Mouse (Mus musculus) MEL (cell line): ENCODE measurements around the gene Gatad2a. TPM values are rescaled to one million over a fixed set of nuclear protein-coding genes. Genes with fewer than 3 reads are reported as not detected.

Experiments
- DNase-seq: peaks from one replicate; pipeline ENCODE4 v3.0.0; 2011; ENCODE audit warnings: low read depth, low spot score
- H3K27ac ChIP-seq: 2 replicates; pipeline ENCODE4 v1.5.1; 2012; ENCODE audit warnings: low read depth, mild to moderate bottlenecking, control low read depth, low read length, moderate library complexity; ENCODE audit not compliant: control insufficient read depth
- H3K27me3 ChIP-seq, 2 experiments: fragments of 150-350 bp in 1 of 2; sonication (generic) in 1 of 2; 2 replicates each; pipeline ENCODE4 v1.6.1; 2012; ENCODE audit warnings: low read length in 2 of 2, mild to moderate bottlenecking in 2 of 2, improper control_type of control experiment in 1 of 2, moderate library complexity in 1 of 2; ENCODE audit not compliant: insufficient read depth in 2 of 2, control insufficient read depth in 1 of 2
- H3K36me3 ChIP-seq, 2 experiments: 2 replicates each; pipeline ENCODE4 v1.6.1; 2012 to 2014; ENCODE audit warnings: low read length in 2 of 2, improper control_type of control experiment in 1 of 2, inconsistent platforms in 1 of 2, mild to moderate bottlenecking in 1 of 2; ENCODE audit not compliant: insufficient read depth in 2 of 2, control insufficient read depth in 1 of 2
- H3K4me1 ChIP-seq, 2 experiments: fragments of 150-350 bp in 1 of 2; sonication (generic) in 1 of 2; 2 replicates each; pipeline ENCODE4 v1.6.1; 2012; ENCODE audit warnings: low read length in 2 of 2, improper control_type of control experiment in 1 of 2, mild to moderate bottlenecking in 1 of 2; ENCODE audit not compliant: insufficient read depth in 2 of 2, control insufficient read depth in 1 of 2
- H3K4me3 ChIP-seq, 2 experiments: fragments of 150-350 bp in 1 of 2; sonication (generic) in 1 of 2; 2 replicates each; pipeline ENCODE4 v1.5.1; 2012; ENCODE audit warnings: low read depth in 2 of 2, low read length in 2 of 2, mild to moderate bottlenecking in 2 of 2, moderate library complexity in 2 of 2, control low read depth in 1 of 2, improper control_type of control experiment in 1 of 2; ENCODE audit not compliant: control insufficient read depth in 1 of 2, insufficient read depth in 1 of 2
- H3K79me2 ChIP-seq: 2 replicates; pipeline ENCODE4 v1.6.1; 2012; ENCODE audit warnings: mild to moderate bottlenecking, low read length, moderate library complexity; ENCODE audit not compliant: control insufficient read depth, poor library complexity, insufficient read depth
- H3K9ac ChIP-seq: 2 replicates; pipeline ENCODE4 v1.6.1; 2012; ENCODE audit warnings: low read depth, mild to moderate bottlenecking, control low read depth, low read length, moderate library complexity; ENCODE audit not compliant: control insufficient read depth, poor library complexity, severe bottlenecking
- H3K9me3 ChIP-seq: fragments of 150-350 bp; sonication (generic); replicated peaks from 2 replicates; pipeline ENCODE4 v1.6.1; 2012; ENCODE audit warnings: mild to moderate bottlenecking, low read length, improper control_type of control experiment, moderate library complexity; ENCODE audit not compliant: insufficient read depth
- CHD2 ChIP-seq: IDR thresholded peaks from 2 replicates; pipeline ENCODE4 v1.6.1; 2011; ENCODE audit warnings: low read length, improper control_type of control experiment
- CTCF ChIP-seq, 3 experiments: IDR thresholded peaks in 2 of 3; conservative IDR thresholded peaks in 1 of 3; 2 replicates each; pipeline ENCODE4 v1.5.1; 2011 to 2012; ENCODE audit warnings: low read length in 3 of 3, low read depth in 2 of 3, mild to moderate bottlenecking in 2 of 3, improper control_type of control experiment in 1 of 3, inconsistent platforms in 1 of 3, mixed read lengths in 1 of 3, moderate library complexity in 1 of 3; ENCODE audit not compliant: control insufficient read depth in 1 of 3, insufficient read depth in 1 of 3, poor library complexity in 1 of 3, severe bottlenecking in 1 of 3
- E2F4 ChIP-seq: IDR thresholded peaks from 2 replicates; pipeline ENCODE4 v1.6.1; 2011; ENCODE audit warnings: low read depth, low read length, improper control_type of control experiment, borderline replicate concordance
- ELF1 ChIP-seq: IDR thresholded peaks from 2 replicates; pipeline ENCODE4 v1.6.1; 2014; ENCODE audit warnings: low read depth, mild to moderate bottlenecking, inconsistent platforms, low read length, improper control_type of control experiment, moderate library complexity
- EP300 ChIP-seq, 2 experiments: IDR thresholded peaks; 2 replicates each; pipeline ENCODE4 v1.6.1; 2011; ENCODE audit warnings: improper control_type of control experiment in 2 of 2, low read length in 2 of 2, low read depth in 1 of 2, mild to moderate bottlenecking in 1 of 2
- ETS1 ChIP-seq: IDR thresholded peaks from 2 replicates; pipeline ENCODE4 v1.6.1; 2012; ENCODE audit warnings: low read depth, mild to moderate bottlenecking, inconsistent platforms, low read length, improper control_type of control experiment, moderate library complexity
- HCFC1 ChIP-seq: IDR thresholded peaks from 2 replicates; pipeline ENCODE4 v1.6.1; 2012; ENCODE audit warnings: low read depth, mild to moderate bottlenecking, inconsistent platforms, low read length, improper control_type of control experiment, moderate library complexity
- JUND ChIP-seq: IDR thresholded peaks from 2 replicates; pipeline ENCODE4 v1.6.1; 2011; ENCODE audit warnings: low read depth, mild to moderate bottlenecking, improper control_type of control experiment, low read length
- KAT2A ChIP-seq: conservative IDR thresholded peaks from 2 replicates; pipeline ENCODE4 v1.6.1; 2012; ENCODE audit warnings: low read depth, low read length, improper control_type of control experiment, inconsistent platforms
- MAZ ChIP-seq: IDR thresholded peaks from 2 replicates; pipeline ENCODE4 v1.6.1; 2012; ENCODE audit warnings: low read depth, mild to moderate bottlenecking, inconsistent platforms, low read length, improper control_type of control experiment
- MXI1 ChIP-seq: IDR thresholded peaks from 2 replicates; pipeline ENCODE4 v1.6.1; 2011; ENCODE audit warnings: mild to moderate bottlenecking, low read depth, low read length, improper control_type of control experiment
- MYB ChIP-seq: IDR thresholded peaks from 2 replicates; pipeline ENCODE4 v1.6.1; 2011; ENCODE audit warnings: mild to moderate bottlenecking, low read depth, low read length, improper control_type of control experiment
- MYC ChIP-seq: IDR thresholded peaks from 2 replicates; pipeline ENCODE4 v1.6.1; 2011; ENCODE audit warnings: low read depth, mild to moderate bottlenecking, low read length, improper control_type of control experiment, moderate library complexity
- NRF1 ChIP-seq: IDR thresholded peaks from 2 replicates; pipeline ENCODE4 v1.6.1; 2014; ENCODE audit warnings: low read depth, mild to moderate bottlenecking, inconsistent platforms, low read length, improper control_type of control experiment, moderate library complexity; ENCODE audit not compliant: poor library complexity, insufficient read depth, severe bottlenecking
- POLR2A ChIP-seq, 2 experiments: IDR thresholded peaks; 2 replicates each; pipeline ENCODE4 v1.6.1; 2011 to 2012; ENCODE audit warnings: low read length in 2 of 2, mild to moderate bottlenecking in 2 of 2, control low read depth in 1 of 2, improper control_type of control experiment in 1 of 2, low read depth in 1 of 2, moderate library complexity in 1 of 2; ENCODE audit not compliant: control insufficient read depth in 1 of 2, insufficient read depth in 1 of 2, poor library complexity in 1 of 2
- POLR2AphosphoS5 ChIP-seq: IDR thresholded peaks from 2 replicates; pipeline ENCODE4 v1.6.1; 2012; ENCODE audit warnings: low read depth, borderline replicate concordance, mild to moderate bottlenecking, inconsistent platforms, low read length, moderate library complexity, mixed read lengths
- RAD21 ChIP-seq: IDR thresholded peaks from 2 replicates; pipeline ENCODE4 v1.6.1; 2011; ENCODE audit warnings: mild to moderate bottlenecking, low read depth, low read length, improper control_type of control experiment
- SMC3 ChIP-seq: IDR thresholded peaks from 2 replicates; pipeline ENCODE4 v1.6.1; 2011; ENCODE audit warnings: low read depth, low read length, improper control_type of control experiment
- TAL1 ChIP-seq: IDR thresholded peaks from 2 replicates; pipeline ENCODE4 v1.6.1; 2012; ENCODE audit warnings: mild to moderate bottlenecking, inconsistent platforms, low read length, moderate library complexity, mixed read lengths
- TBP ChIP-seq: IDR thresholded peaks from 2 replicates; pipeline ENCODE4 v1.8.0; 2011; ENCODE audit warnings: low read depth, low read length, improper control_type of control experiment
- UBTF ChIP-seq: IDR thresholded peaks from 2 replicates; pipeline ENCODE4 v1.6.1; 2012; ENCODE audit warnings: low read depth, mild to moderate bottlenecking, inconsistent platforms, low read length, improper control_type of control experiment, moderate library complexity, borderline replicate concordance; ENCODE audit not compliant: insufficient read depth
- USF2 ChIP-seq, 2 experiments: IDR thresholded peaks; 2 replicates each; pipeline ENCODE4 v1.6.1; 2011 to 2012; ENCODE audit warnings: improper control_type of control experiment in 2 of 2, low read length in 2 of 2, borderline replicate concordance in 1 of 2, inconsistent platforms in 1 of 2, low read depth in 1 of 2, mild to moderate bottlenecking in 1 of 2; ENCODE audit not compliant: insufficient read depth in 1 of 2
- ZC3H11A ChIP-seq: IDR thresholded peaks from 2 replicates; pipeline ENCODE4 v1.6.1; 2012; ENCODE audit warnings: low read depth, mild to moderate bottlenecking, inconsistent platforms, low read length, improper control_type of control experiment
- ZKSCAN1 ChIP-seq: IDR thresholded peaks from 2 replicates; pipeline ENCODE4 v1.6.1; 2012; ENCODE audit warnings: low read depth, mild to moderate bottlenecking, inconsistent platforms, low read length, improper control_type of control experiment, moderate library complexity
- ZMIZ1 ChIP-seq: IDR thresholded peaks from 2 replicates; pipeline ENCODE4 v1.6.1; 2012; ENCODE audit warnings: low read depth, mild to moderate bottlenecking, inconsistent platforms, low read length, improper control_type of control experiment, moderate library complexity
- polyA plus RNA-seq, 2 experiments: library from polyadenylated mRNA; stranded (reverse) in 1 of 2; unstranded in 1 of 2; fragments of >175 nt in 1 of 2; fragments of >200 nt in 1 of 2; gene quantifications; 2 replicates each; pipeline versions ENCODE4 v1.2.1 to v1.2.4; 2012; ENCODE audit warnings: low replicate concordance in 2 of 2, low read depth in 1 of 2; ENCODE audit not compliant: insufficient read length in 2 of 2, insufficient read depth in 1 of 2, missing spikeins in 1 of 2
- total RNA-seq: library from RNA; depleted of rRNA; stranded (reverse); fragments of 300-350 nt; gene quantifications from 2 replicates; pipeline ENCODE4 v1.2.3, GENCODE M21; 2012

Gatad2a gene
- total and polyA plus RNA-seq, 3 experiments, result 38.0 to 129 (median 111) TPM

- TF ChIP-seq JUND, result no peak
- TF ChIP-seq MAZ, result no peak
- TF ChIP-seq HCFC1, result no peak
- TF ChIP-seq MYC, result no peak
- TF ChIP-seq UBTF, result no peak
- no peak for TF ChIP-seq NRF1
- no peak for TF ChIP-seq MYB
- TF ChIP-seq KAT2A, result no peak
- no peak for TF ChIP-seq POLR2A (IDR thresholded peaks at IDR 0.05; ENCODE audit: control insufficient read depth in 1 of 2, insufficient read depth in 1 of 2, low read depth in 1 of 2, low read length in 2 of 2, poor library complexity in 1 of 2)
- no peak for TF ChIP-seq RAD21
- TF ChIP-seq ZMIZ1, result no peak
- no peak for TF ChIP-seq TAL1
- TF ChIP-seq EP300 (IDR thresholded peaks at IDR 0.05; ENCODE audit: low read depth in 1 of 2, low read length in 2 of 2), result no peak
- TF ChIP-seq ZC3H11A, result no peak
- no peak for TF ChIP-seq CTCF (IDR thresholded peaks at IDR 0.05 in 2 of 3, conservative IDR thresholded peaks at IDR 0.05 in 1 of 3; ENCODE audit: control insufficient read depth in 1 of 3, insufficient read depth in 1 of 3, low read depth in 2 of 3, low read length in 3 of 3, poor library complexity in 1 of 3, severe bottlenecking in 1 of 3)
- TF ChIP-seq, all 39 proteins: peak for 0
- no peak overlapping the region for H3K9ac ChIP-seq
- H3K27ac ChIP-seq, result no peak overlapping the region
- H3K4me3 ChIP-seq, result no peak overlapping the region
- H3K79me2 ChIP-seq, result no peaks in the 10 kb centered on the region
- no peak for DNase-seq
- no peaks in the 10 kb centered on the region for H3K27me3 ChIP-seq
- peaks cover 0 to 9% of the 10 kb centered on the region in 2 experiments; a peak in 2 of 4 replicates for H3K36me3 ChIP-seq
- no peaks in the 10 kb centered on the region for H3K4me1 ChIP-seq
- H3K9me3 ChIP-seq, result no peaks in the 10 kb centered on the region
Observed at GRCm38 (mm10) chr8:69912478-69913074, 83.6 kb downstream of the Gatad2a start.

GRCm38 (mm10) chr8:69911917-69912316 is 84.3 kb downstream of the Gatad2a start:
- Histone ChIP-seq H3K9me3 (no peaks in the 10 kb centered on the region), H3K4me3 (no peak overlapping the region), H3K79me2 (no peaks in the 10 kb centered on the region), H3K36me3 (peaks cover 0 to 8% of the 10 kb centered on the region in 2 experiments; a peak in 2 of 4 replicates), H3K27me3 (no peaks in the 10 kb centered on the region), H3K27ac (no peak overlapping the region), H3K9ac (no peak overlapping the region), H3K4me1 (no peaks in the 10 kb centered on the region)
- no peak for DNase-seq
- TF ChIP-seq ZKSCAN1, result no peak
- TF ChIP-seq NRF1, result no peak
- no peak for TF ChIP-seq CHD2
- TF ChIP-seq POLR2AphosphoS5, result no peak
- no peak for TF ChIP-seq TBP
- TF ChIP-seq MXI1, result no peak
- no peak for TF ChIP-seq ETS1
- no peak for TF ChIP-seq CTCF (IDR thresholded peaks at IDR 0.05 in 2 of 3, conservative IDR thresholded peaks at IDR 0.05 in 1 of 3; ENCODE audit: control insufficient read depth in 1 of 3, insufficient read depth in 1 of 3, low read depth in 2 of 3, low read length in 3 of 3, poor library complexity in 1 of 3, severe bottlenecking in 1 of 3)
- TF ChIP-seq ELF1, result no peak
- TF ChIP-seq ZMIZ1, result no peak
- no peak for TF ChIP-seq UBTF
- TF ChIP-seq E2F4, result no peak
- TF ChIP-seq SMC3, result no peak
- TF ChIP-seq USF2 (IDR thresholded peaks at IDR 0.05; ENCODE audit: borderline replicate concordance in 1 of 2, insufficient read depth in 1 of 2, low read depth in 1 of 2, low read length in 2 of 2), result no peak
- TF ChIP-seq RAD21, result no peak
- TF ChIP-seq POLR2A (IDR thresholded peaks at IDR 0.05; ENCODE audit: control insufficient read depth in 1 of 2, insufficient read depth in 1 of 2, low read depth in 1 of 2, low read length in 2 of 2, poor library complexity in 1 of 2), result no peak
